In genomic region chr1:75187126-75187525, GRCm38 (mm10) we compare ENCODE assay signal across 24 mouse cellular contexts.
"Had no signal": no experiment of that assay in that cellular context is flagged by ENCODE, and none has a peak within 500 bp of the region (broad histone marks: within the 10 kb centered on the region; RNA-seq: fewer than 3 reads in every experiment).

No protein-coding gene starts in this region.

- H3K27ac ChIP-seq: gastrocnemius, adult 2 months; heart, adult 2 months; heart, embryonic 13.5 days; heart, embryonic 15.5 days; hindbrain, embryonic 13.5 days; hindbrain, embryonic 15.5 days; hindbrain, postnatal 0 days; limb, embryonic 13.5 days; limb, embryonic 15.5 days had no signal

- H3K9me3 ChIP-seq: heart, embryonic 13.5 days; heart, embryonic 15.5 days; hindbrain, embryonic 13.5 days; hindbrain, embryonic 15.5 days; limb, embryonic 13.5 days; limb, embryonic 15.5 days had no signal

- H3K27me3 ChIP-seq: heart, embryonic 13.5 days; heart, embryonic 15.5 days; hindbrain, embryonic 13.5 days; hindbrain, embryonic 15.5 days; limb, embryonic 13.5 days; limb, embryonic 15.5 days; liver, embryonic 12.5 days had no signal

- H3K4me2 ChIP-seq: heart, embryonic 11.5 days; heart, embryonic 13.5 days; heart, embryonic 15.5 days; hindbrain, embryonic 13.5 days; hindbrain, embryonic 15.5 days; limb, embryonic 13.5 days; limb, embryonic 15.5 days; liver, embryonic 12.5 days had no signal

- ATAC-seq: hindbrain, postnatal 0 days; intestine, embryonic 16.5 days; liver, embryonic 12.5 days had no signal

- H3K4me3 ChIP-seq: gastrocnemius, adult 2 months; heart, adult 2 months; heart, embryonic 13.5 days; heart, embryonic 15.5 days; hindbrain, embryonic 13.5 days; hindbrain, embryonic 15.5 days; limb, embryonic 13.5 days; limb, embryonic 15.5 days; liver, embryonic 12.5 days had no signal

- H3K9ac ChIP-seq: heart, embryonic 13.5 days; heart, embryonic 15.5 days; hindbrain, embryonic 13.5 days; hindbrain, embryonic 15.5 days; limb, embryonic 13.5 days; limb, embryonic 15.5 days; liver, embryonic 12.5 days had no signal

- DNase-seq: gastrocnemius, adult 2 months; gastrocnemius, postnatal 14 days; gastrocnemius, postnatal 36 days; heart, adult 11 months; heart, adult 2 months; heart, postnatal 14 days; heart, postnatal 36 days; kidney, adult 11 months; kidney, adult 8-10 months; kidney, postnatal 10 days; kidney, postnatal 36 days; layer of hippocampus, adult 9-11 months; layer of hippocampus, postnatal 36 days; left cerebral cortex, postnatal 4 days had no signal
